Mouse (Mus musculus) lung, embryonic 15.5 days (tissue): Measurements from ENCODE around the gene Unk. TPM values are rescaled to one million over a fixed set of nuclear protein-coding genes. Genes with fewer than 3 reads are reported as not detected.
"Not testable (repeated sequence)": the region's sequence is repeated elsewhere in the genome, so short reads cannot be mapped to it uniquely, and the experiment has no call there.

Experiments
- ATAC-seq: fragments of 200-750 bp; cut with Nextera tagmentation; 2 replicates; pipeline ENCODE4 v1.8.0; 2017; ENCODE audit warnings: moderate number of reproducible peaks, borderline replicate concordance; ENCODE audit not compliant: low FRiP score, low TSS enrichment; ENCODE audit errors: extremely low read depth
- H3K27ac ChIP-seq: fragments of 300-500 bp; sonication (generic); 2 replicates; pipeline ENCODE4 v1.5.1; 2015; ENCODE audit warnings: moderate library complexity, mild to moderate bottlenecking, inconsistent platforms
- H3K27me3 ChIP-seq: fragments of 300-500 bp; sonication (generic); 2 replicates; pipeline ENCODE4 v1.6.1; 2015; ENCODE audit warnings: inconsistent platforms
- H3K36me3 ChIP-seq: fragments of 300-500 bp; sonication (generic); 2 replicates; pipeline ENCODE4 v1.6.1; 2015; ENCODE audit warnings: inconsistent platforms
- H3K4me1 ChIP-seq: fragments of 300-500 bp; sonication (generic); 2 replicates; pipeline ENCODE4 v1.6.1; 2015; ENCODE audit warnings: inconsistent platforms
- H3K4me2 ChIP-seq: fragments of 300-500 bp; sonication (generic); 2 replicates; pipeline ENCODE4 v1.6.1; 2015; ENCODE audit warnings: inconsistent platforms, mild to moderate bottlenecking, moderate library complexity
- H3K4me3 ChIP-seq: fragments of 300-500 bp; sonication (generic); 2 replicates; pipeline ENCODE4 v1.5.1; 2015; ENCODE audit warnings: mild to moderate bottlenecking, inconsistent platforms
- H3K9ac ChIP-seq: fragments of 300-500 bp; sonication (generic); 2 replicates; pipeline ENCODE4 v1.6.1; 2015; ENCODE audit warnings: inconsistent platforms
- H3K9me3 ChIP-seq: fragments of 300-500 bp; sonication (generic); 2 replicates; pipeline ENCODE4 v1.6.1; 2016; ENCODE audit warnings: inconsistent platforms
- WGBS: fragments of 180-500 bp; shearing (Covaris S2); methylation state at CpG from one replicate; pipeline ENCODE4 v1.1.7; 2015; 5-methylcytosine and 5-hydroxymethylcytosine counted together
- polyA plus RNA-seq: library from polyadenylated mRNA; unstranded; fragments of >200 nt; fragmentation: Nextera tagmentation; extraction: Ambion mirVana; gene quantifications from 2 replicates; pipeline ENCODE4 v1.2.1, GENCODE M21; 2015

Unk gene
- polyA plus RNA-seq, 1 experiment from 2014 or later = 37.7 TPM

DNA sequence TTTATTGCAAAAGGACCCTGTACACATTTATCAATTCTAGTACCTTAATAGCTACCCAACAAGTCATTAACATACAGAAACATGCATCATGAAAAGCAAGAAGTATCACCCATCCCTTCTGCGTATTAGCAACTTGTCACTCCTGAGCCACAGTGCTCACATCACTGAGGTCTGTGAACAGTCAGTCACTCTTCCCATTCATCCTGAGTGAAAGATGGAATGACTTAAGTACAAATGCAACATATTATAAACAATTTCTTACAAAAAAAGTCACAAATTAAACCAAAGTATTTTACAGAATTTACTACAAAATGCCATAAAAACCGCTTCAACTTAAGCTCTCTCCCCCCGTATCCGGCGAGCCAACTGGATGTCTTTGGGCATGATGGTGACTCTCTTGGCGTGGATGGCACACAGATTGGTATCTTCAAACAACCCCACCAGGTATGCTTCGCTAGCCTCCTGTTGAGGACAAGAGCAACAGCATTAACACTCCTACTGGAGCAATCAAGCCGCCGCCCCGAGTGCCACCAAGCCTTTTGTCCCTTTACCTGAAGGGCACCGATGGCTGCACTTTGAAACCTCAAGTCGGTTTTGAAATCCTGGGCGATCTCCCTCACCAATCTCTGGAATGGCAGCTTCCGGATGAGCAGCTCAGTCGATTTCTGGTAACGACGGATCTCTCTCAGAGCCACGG, 6.9 kb upstream of the Unk start:
- not testable (repeated sequence) for H3K27me3 ChIP-seq, ATAC-seq, H3K9me3 ChIP-seq
- WGBS = 2% methylated on average over 18 of the region's 18 CpGs
- Histone ChIP-seq H3K4me1 (peaks cover 17% of the 10 kb centered on the region), H3K4me2 (peak overlapping the region; percentile 49), H3K36me3 (peaks cover 17% of the 10 kb centered on the region), H3K27ac (peak overlapping the region; percentile 99), H3K4me3 (peak overlapping the region; percentile 87), H3K9ac (peak overlapping the region; percentile 100)

DNA sequence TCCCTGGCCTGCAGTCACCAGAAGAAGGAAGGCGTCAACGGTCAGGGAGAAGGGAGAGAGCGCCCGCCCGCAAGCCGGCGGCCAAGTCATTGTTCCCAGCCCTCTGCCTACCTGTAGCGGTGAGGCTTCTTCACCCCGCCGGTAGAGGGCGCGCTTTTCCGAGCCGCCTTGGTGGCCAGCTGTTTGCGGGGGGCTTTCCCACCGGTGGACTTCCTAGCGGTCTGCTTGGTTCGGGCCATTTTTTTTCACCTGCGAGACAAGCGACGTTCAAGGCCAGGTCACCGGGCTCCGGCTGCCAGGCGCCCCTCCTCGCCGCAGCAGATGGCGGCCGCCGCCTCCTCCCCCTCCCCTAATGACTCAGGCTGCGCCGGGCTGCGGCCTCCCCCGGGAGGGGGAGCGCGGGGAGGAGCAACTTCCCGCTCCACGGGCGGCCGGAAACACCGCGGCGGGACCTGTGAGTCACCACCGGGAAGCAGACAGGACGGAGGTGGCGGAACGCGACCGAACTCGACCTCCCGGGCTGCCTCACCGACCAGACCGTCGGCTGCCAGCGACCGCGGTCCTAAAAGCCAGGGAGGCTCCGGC, 6.3 kb upstream of the Unk start:
- under 1% methylated on average over 55 of the region's 57 CpGs for WGBS
- Histone ChIP-seq H3K27me3 (no peaks in the 10 kb centered on the region), H3K9me3 (no peaks in the 10 kb centered on the region), H3K4me3 (peak overlapping the region; percentile 87), H3K9ac (peak overlapping the region; percentile 100), H3K27ac (peak overlapping the region; percentile 99), H3K4me2 (peak overlapping the region; percentile 49), H3K36me3 (peaks cover 17% of the 10 kb centered on the region), H3K4me1 (peaks cover 17% of the 10 kb centered on the region)
- ATAC-seq = peak; percentile 73

GRCm38 (mm10) chr11:116024356-116024808, 5.7 kb upstream of the Unk start:
- peak overlapping the region; percentile 49; the same call in 1 of the 2 replicates for H3K4me2 ChIP-seq
- no peaks in the 10 kb centered on the region for H3K9me3 ChIP-seq
- peaks cover 17% of the 10 kb centered on the region for H3K36me3 ChIP-seq
- H3K9ac ChIP-seq = peak overlapping the region; percentile 100
- H3K27ac ChIP-seq = peak overlapping the region; percentile 99
- ATAC-seq = peak; percentile 95
- WGBS = under 1% methylated on average over 36 of the region's 37 CpGs
- peaks cover 20% of the 10 kb centered on the region for H3K4me1 ChIP-seq
- peak overlapping the region; percentile 87 for H3K4me3 ChIP-seq
- H3K27me3 ChIP-seq = no peaks in the 10 kb centered on the region

GRCm38 (mm10) chr11:116025056-116025845, 4.9 kb upstream of the Unk start:
- Histone ChIP-seq H3K36me3 (peaks cover 17% of the 10 kb centered on the region), H3K9ac (no peak overlapping the region), H3K9me3 (no peaks in the 10 kb centered on the region), H3K4me1 (peaks cover 24% of the 10 kb centered on the region), H3K4me2 (no peak overlapping the region), H3K4me3 (no peak overlapping the region), H3K27ac (no peak overlapping the region), H3K27me3 (no peaks in the 10 kb centered on the region)
- no peak for ATAC-seq
- 88% methylated on average over 3 of the region's 3 CpGs for WGBS

DNA sequence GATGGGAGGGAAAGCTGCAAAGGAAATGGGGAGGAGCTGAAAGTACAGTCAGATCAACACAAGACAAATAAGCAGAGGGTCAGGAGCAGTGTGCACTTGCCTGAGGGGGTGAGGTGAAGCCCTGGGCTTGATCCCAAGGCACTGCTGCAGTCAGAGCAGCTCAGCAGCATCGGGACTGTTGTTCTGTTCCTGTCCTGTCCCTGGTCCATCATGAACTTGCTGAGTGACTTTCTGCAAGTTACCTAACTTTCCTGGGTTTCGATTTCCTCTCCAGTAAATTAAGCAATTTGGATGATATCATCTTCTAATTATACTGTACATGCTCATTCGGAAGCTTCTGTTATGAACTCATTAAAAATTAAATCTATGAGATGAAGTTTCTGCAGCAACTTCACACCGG, 2.4 kb upstream of the Unk start, which contains the start of gene H3f3b:
Gene H3f3b (minus strand): TSS at position 207 of the 400 bp plus-strand sequence.
- Histone ChIP-seq H3K27ac (no peak within 1 kb of the TSS), H3K9ac (no peak within 1 kb of the TSS), H3K27me3 (no peaks in the 10 kb centered on the region), H3K9me3 (no peaks in the 10 kb centered on the region), H3K4me1 (peaks cover 27% of the 10 kb centered on the region), H3K4me3 (no peak within 1 kb of the TSS), H3K36me3 (peaks cover 5% of the 10 kb centered on the region; the same call in 1 of the 2 replicates), H3K4me2 (no peak within 1 kb of the TSS)
- no peak for ATAC-seq
- 77% methylated on average over 4 of the region's 4 CpGs for WGBS

DNA sequence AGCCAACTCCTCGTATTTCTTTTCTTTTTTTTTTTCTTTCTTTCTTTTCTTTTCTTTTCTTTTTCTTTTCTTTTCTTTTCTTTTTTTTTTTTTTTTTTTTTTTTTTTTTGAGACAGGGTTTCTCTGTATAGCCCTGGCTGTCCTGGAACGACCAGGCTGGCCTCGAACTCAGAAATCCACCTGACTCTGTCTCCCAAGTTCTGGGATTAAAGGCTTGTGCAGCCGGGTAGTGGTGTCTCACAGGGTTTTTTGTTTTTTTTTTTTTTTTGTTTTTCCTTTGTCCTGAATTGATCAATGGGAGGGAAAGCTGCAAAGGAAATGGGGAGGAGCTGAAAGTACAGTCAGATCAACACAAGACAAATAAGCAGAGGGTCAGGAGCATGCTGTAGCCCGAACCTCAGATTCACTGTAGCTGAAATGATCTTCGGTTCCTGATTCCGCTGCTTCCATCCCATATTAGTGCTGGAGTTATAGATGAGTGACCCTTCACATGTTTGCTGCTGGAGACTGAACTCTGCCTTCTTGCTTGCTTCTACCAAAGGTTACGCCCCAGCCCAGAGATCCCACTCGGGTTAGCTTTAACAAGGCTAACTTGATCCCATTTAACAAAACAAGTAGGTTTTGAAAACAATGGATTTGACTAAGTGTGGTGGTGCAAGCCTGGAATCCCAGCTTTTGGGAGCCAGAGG, 1.8 kb upstream of the Unk start:
- peaks cover 28% of the 10 kb centered on the region for H3K4me1 ChIP-seq
- H3K4me3 ChIP-seq = no peak overlapping the region
- ATAC-seq = no peak
- no peaks in the 10 kb centered on the region for H3K27me3 ChIP-seq
- no peak overlapping the region for H3K4me2 ChIP-seq
- H3K9ac ChIP-seq = no peak overlapping the region
- 76% methylated on average over 9 of the region's 9 CpGs for WGBS
- H3K9me3 ChIP-seq = no peaks in the 10 kb centered on the region
- H3K36me3 ChIP-seq = peaks cover 5% of the 10 kb centered on the region; the same call in 1 of the 2 replicates
- H3K27ac ChIP-seq = no peak overlapping the region

- H3K4me3 ChIP-seq = peak overlapping the region; percentile 78
- peaks cover 28% of the 10 kb centered on the region for H3K4me1 ChIP-seq
- H3K9me3 ChIP-seq = no peaks in the 10 kb centered on the region
- peak overlapping the region; percentile 53; the same call in 1 of the 2 replicates for H3K9ac ChIP-seq
- ATAC-seq = no peak
- H3K27ac ChIP-seq = peak overlapping the region; percentile 56
- 75% methylated on average over 6 of the region's 6 CpGs for WGBS
- H3K4me2 ChIP-seq = peak overlapping the region; percentile 68
- H3K27me3 ChIP-seq = no peaks in the 10 kb centered on the region
- H3K36me3 ChIP-seq = peaks cover 5% of the 10 kb centered on the region; the same call in 1 of the 2 replicates
Observed at GRCm38 (mm10) chr11:116029086-116029865, 846 bp upstream of the Unk start.

DNA sequence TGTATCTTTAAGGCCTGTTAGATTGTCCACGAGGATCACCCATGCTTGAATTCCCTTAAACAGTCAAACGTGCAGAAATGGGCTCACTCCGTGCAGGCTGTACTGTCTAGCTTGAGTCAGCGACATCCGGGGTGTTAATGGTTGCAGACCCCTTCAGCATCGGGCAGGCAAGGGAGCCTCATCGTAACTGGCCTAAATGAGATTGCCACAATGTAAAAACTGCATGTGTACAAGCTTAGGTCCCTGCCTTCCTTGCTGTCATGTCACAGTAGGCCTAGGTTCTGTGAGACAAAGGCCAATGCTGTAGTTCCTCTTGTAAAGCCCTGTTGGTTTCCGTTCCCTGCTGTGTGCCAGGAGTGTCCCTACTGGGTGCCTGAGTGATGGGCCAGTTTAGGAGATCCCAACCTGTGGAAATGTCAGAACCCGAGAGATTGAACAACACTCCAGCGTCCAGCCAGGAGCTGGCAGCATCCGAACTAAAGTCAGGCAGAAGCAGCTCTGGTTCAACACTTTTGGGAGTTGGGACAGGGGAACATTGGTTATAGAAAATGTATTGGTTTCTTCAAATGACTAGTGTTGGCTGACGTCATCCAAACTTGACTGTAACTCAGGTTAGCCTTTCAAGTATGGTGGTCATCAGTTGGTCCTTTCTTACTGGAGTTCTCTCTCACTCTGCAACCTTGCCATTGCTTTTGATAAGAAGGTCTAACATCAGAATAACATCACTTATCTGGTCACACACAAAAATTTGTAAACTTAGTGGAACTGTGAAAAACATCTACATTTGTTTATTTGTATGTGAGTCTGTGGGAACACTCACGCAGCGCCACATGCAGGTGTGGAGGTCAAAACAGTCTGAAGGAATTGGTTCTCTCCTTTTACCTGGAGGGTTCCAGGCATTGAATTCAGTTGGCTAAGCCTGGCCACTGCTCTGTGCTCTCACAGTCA, 1.1 kb downstream of the Unk start:
- ATAC-seq = no peak
- no peaks in the 10 kb centered on the region for H3K9me3 ChIP-seq
- peak overlapping the region; percentile 78 for H3K4me3 ChIP-seq
- peaks cover 24% of the 10 kb centered on the region for H3K4me1 ChIP-seq
- H3K9ac ChIP-seq = peak overlapping the region; percentile 92
- H3K27ac ChIP-seq = peak overlapping the region; percentile 100
- WGBS = 16% methylated on average over 14 of the region's 14 CpGs
- no peaks in the 10 kb centered on the region for H3K27me3 ChIP-seq
- peaks cover 13% of the 10 kb centered on the region; the same call in 1 of the 2 replicates for H3K36me3 ChIP-seq
- H3K4me2 ChIP-seq = peak overlapping the region; percentile 78

DNA sequence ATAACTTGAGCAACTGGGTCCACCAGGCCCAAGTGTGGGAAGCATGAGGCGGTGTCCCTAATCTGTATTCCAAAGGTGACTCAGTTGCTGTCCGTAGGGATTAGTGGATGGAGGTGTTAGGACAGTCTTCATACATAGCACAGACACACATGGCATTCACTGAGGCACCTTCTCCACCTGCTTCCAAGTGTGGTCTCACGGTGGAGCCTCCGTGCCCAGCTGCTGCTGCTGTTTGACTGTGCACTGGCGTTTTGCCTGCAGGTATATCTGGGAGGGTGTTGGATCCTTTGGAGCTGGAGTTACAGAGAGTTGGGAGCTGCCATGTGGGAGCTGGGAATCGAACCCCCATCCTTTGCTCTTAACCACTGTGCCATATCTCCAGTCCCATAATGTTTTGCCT, 4.5 kb downstream of the Unk start:
- WGBS = 92% methylated on average over 6 of the region's 6 CpGs
- H3K4me3 ChIP-seq = no peak overlapping the region
- H3K4me2 ChIP-seq = no peak overlapping the region
- H3K9ac ChIP-seq = no peak overlapping the region
- peaks cover 30% of the 10 kb centered on the region; the same call in 1 of the 2 replicates for H3K36me3 ChIP-seq
- no peaks in the 10 kb centered on the region for H3K9me3 ChIP-seq
- no peak overlapping the region for H3K27ac ChIP-seq
- ATAC-seq = no peak
- peaks cover 19% of the 10 kb centered on the region for H3K4me1 ChIP-seq
- H3K27me3 ChIP-seq = no peaks in the 10 kb centered on the region

DNA sequence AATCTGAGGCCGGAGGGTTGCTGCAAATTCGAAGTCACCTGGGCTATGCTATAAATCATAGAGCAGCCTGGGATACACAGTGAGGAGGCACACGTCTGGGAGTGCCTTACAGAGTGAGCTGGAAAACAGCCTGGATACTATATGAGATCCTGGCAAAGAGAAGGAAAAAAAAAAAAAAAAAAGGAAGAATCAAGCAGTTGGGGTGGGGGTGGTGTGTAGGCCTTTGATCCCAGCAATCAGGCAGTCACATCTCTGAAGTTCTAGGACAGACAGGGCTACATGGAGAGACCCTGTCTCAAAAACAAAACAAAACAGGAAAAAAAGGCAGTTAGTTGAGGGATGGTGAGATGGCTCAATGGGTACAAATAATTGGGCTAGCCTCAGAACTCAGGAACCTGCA, 6.5 kb downstream of the Unk start:
- Histone ChIP-seq H3K36me3 (peaks cover 44% of the 10 kb centered on the region), H3K4me1 (peaks cover 10% of the 10 kb centered on the region), H3K27me3 (no peaks in the 10 kb centered on the region), H3K9ac (no peak overlapping the region), H3K4me3 (no peak overlapping the region), H3K27ac (no peak overlapping the region), H3K4me2 (no peak overlapping the region), H3K9me3 (no peaks in the 10 kb centered on the region)
- no peak for ATAC-seq
- 86% methylated on average over 3 of the region's 3 CpGs for WGBS
